Mouse (Mus musculus) spleen, postnatal 4 days (tissue): ENCODE results near the gene Slc18b1.
"Not testable (repeated sequence)": the region's sequence is repeated elsewhere in the genome, so short reads cannot be mapped to it uniquely, and the experiment has no call there.

Source experiments
- DNase-seq, 2 experiments: peaks; one replicate each; pipeline ENCODE4 v3.0.0; 2022; ENCODE audit warnings: low spot score in 2 of 2

Gene Slc18b1

DNA sequence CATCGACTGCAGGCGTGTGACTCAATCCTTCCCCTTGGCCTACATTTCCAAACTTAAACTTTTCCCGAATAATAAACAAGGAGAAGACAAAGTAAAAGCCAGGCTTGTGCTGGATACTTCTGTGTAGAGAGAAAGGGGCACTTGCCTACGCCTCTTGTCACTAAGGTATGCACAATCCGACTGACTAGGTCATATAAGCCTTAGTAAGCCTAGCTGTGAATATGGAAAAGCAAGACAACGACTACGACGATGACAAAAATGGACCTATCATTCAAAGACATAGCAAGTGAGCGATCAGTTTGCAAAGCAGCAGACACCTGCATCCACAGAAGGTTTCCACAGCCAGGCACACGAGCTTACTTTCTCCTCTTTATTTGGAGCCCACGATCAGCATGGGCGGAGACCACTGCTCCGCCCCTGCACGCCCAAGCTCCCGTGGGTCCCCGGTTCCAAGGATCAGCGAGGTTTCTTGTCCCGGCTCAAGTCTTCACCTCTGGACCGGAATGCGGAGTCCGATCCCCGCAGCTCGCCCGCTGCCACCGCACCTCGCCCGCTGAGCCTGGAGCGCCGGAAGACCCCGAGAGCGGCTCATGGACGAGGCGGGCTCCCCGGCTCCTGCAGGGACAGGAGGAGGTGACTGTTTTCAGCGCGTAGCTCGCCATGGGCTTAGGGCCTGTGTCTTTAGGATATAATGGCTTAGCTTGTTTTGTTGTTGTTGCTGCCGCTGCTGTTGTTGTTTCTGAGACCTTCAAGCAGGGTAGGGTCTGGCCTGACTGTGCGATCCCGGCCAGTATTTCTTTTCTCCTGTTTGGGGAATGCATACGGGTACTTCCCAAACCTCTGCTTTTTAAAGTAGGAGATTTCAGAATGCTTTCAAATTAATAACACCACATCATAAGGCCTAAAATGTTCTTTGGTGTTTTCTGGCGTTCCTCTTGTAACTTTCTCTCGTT is at the start of gene Slc18b1:
Gene Slc18b1, plus strand, starts transcription at position 436 of the 953 bp plus-strand sequence.
- DNase-seq: peak; percentile 14 to 62

DNA sequence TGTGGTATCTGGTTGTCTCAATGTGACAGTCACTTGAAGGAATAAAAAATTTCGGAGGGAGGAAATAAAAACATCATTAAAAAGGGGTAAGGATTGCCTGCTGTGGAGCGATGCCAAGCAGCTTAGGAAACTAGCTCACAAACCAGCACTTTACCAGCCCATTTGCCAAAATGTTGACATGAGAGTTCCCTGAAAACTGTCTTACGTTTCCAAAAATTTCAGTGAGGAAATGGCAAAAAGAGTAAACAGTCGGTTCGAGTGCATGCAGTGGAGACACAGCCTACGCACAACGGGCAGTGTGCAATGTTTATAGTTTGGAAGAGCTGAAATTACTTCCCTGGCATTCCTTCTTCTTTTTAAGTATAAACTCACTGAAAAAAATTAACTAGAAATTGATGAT is 42.6 kb upstream of the Slc18b1 start:
- DNase-seq: no peak

DNA sequence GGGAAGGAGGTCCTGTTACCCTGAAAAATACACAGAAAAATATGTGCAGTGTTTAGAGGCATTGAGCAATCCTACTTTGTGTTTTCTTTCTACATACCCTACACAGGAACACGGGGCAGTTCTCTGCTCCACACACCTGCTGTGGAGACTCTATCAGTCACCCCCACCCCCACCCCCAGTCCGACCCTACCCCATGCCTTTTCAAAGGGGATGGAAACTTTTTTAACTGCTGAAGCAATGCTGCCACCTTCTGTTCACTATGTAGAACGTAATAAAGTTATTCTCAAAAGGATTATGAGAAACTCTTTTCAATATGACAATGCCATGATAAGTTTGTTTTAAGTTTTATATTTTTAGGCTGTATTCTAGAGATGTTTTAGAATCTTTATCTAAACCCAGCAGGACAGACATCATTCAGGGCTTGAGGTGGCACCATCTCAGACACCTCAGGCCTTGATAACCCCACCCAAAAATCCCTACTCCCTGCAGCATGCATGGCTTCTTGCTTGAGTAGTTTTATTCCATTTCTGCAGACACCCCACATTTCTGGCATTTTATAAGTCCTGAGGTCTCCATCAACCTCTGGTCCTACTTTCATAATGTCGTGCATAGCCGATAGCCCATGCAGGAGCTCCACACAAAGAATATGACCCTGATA is 19.4 kb upstream of the Slc18b1 start:
- no peak for DNase-seq

DNA sequence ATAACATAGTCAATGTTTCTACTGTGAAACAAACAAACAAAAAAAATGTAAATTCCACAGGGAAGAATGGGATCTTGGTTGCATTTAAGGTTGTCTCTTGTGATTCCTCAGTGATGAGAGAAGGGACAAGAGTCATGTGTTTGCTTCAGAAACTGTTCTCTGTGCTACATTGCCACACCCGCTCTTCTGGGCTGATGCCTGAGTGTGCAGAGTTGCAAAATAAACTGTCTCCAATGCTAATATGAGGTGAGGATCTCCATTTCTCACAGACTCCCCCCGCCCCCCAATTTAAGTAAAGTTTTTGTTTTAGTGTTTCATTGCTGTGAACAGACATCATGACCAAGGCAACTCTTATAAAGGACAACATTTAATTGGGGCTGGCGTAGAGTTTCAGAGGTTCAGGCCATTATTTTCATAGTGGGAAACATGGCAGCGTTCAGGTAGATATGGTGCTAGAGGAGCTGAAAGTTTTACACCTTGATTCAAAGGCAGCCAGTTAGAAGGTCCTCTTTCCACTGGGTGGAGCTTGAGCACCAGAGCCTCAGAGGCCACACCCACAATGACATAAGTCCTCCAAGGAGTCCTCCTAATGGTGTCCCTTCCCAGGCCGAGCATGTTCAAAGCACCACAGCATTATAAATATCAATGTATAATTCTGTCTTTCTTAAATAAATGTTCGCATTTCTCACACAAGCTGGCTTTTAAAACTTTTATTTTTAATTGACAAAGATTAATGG is 16.1 kb upstream of the Slc18b1 start:
- no peak for DNase-seq

DNA sequence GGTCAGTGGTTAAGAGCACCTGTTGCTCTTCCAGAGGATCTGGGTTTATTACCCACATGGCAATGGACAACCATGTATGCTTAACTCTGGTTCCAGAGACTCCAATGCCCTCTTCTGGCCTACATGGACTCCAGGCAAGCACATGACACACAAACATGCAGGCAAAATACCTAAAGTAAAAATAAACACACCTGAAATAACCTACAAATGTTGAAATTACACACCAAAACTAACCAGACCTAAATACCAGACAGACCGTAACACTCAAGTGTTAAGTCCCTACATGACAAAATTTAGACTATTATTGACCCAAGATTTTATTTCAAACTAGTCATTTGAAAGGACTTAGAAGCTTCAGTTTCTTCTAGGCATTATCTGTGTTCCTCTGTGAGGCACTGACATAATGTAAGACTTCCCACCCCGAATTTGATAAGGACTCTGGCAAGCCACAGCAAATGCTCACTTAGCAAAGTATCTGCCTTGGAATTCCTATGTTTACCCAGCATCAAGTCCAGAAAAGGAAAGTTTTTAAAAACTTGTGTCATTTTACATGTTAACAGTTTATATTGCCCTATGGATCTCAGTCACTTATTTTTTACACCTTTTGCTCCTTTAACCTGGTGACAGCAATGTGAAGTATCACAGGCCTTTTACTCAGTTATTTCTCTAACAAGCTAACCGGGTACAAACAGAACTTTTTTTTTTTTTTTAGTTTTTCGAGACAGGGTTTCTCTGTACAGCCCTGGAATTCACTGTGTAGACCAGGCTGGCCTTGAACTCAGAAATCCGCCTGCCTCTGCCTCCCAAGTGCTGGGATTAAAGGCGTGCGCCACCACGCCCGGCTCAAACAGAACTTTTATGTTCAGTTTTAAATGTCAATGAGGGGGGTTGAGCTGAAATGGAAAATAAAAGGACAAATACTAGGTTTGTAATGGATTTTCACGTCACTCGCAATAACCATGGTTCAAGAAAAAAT is 14.7 kb upstream of the Slc18b1 start:
- no peak for DNase-seq

DNA sequence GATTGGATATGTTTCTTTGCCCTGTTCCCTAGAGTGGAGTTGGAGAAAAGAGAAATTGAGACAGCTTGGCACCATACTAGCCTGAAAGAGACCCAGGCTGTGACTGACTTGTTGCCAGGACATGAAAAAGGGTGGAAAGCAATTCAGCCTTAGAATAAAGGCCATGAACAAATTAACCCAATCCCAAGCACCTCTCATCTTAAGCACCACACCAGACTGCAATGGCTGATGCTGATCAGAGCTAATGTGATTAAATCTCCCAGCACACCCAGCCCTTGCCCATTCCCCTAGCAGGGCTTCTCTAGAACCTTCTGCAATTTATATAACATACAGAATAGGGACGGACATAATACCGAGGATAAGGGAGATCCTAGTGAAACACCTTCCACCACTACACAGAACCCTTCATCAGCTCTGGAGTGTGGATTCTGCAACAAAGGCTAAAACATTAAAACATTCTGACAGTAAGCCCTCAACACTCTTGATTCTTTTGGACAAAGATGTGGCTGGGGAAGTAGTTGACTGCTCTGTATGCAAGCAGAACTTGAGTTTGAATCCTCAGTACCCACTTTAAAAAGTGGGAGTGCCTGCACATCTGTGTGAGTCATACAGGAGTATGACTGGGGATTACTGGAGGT is 13.8 kb upstream of the Slc18b1 start:
- DNase-seq: no peak

DNA sequence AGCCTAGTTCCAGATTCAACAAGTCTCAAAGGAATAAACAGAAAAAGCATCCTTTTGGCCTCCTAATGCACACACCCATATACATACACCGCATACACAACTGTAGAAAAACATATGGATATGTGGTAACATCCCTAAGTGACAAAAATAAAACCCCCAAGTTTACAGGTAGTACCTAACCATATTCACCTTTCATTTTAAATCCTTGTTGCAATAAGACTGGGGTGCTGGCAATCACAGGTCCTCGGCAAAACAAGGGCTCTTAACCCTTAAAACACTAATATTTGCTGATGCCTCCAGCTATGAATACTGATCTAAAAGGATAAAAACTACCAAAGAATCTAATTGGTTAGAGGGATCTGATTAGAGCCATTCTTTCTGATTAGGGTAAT is 13.3 kb upstream of the Slc18b1 start:
- no peak for DNase-seq

DNA sequence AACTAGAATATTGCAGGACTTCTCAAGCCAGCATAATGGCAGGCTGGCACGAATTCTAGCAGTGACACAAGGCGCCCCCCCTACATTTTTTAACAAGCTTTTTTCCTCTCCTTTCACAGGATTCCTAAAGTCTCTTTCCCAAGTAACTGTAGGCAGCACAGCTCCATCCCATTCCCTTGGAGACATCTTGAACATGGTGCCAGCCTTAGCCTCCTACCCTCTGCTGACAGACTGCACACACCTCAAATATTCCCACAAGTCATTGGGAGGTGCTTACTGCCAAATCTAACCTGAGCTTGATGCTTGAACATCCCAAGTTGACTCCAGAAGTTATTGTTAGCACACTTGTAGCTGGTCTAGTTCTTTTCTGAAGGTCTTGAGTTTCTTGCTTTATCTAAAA is 12.7 kb upstream of the Slc18b1 start:
- DNase-seq: no peak

DNA sequence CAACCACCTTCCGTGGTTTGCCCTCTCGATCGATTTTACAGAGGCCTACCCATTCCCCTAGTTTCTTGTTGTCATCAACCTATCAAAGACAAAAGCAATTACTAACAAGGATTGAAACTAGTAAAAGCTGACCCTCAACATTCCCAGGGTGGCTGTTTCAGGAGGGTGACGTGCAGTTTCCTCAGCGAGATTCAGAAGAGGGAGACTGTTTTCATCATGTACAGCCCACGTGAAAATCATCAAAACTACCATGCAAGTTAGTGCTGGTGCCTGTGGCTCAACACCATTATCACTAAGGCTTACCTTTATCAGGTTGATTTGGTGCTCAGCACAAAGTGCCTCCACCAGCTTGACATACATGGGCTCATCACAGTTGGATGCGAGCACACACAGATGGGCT is 11.2 kb upstream of the Slc18b1 start:
- not testable (repeated sequence) for DNase-seq

DNA sequence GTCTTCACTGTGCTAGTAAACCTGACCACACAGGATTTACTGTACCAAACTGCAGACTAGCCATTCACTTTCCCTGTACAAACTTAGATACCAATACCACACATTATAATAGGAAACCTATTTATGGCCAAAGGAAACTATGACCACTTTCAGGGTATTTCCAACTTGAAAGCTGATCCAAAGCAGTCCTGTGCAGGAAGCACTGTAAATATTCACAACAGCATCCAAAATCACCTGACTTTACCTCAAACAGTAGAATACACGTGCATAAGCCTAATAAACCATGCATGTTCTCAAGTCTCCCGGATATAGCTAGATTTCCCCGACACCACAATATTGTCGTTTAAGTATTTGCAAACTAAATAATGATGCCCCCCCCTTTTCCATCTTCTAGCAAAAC is 10.7 kb upstream of the Slc18b1 start:
- DNase-seq: no peak

DNA sequence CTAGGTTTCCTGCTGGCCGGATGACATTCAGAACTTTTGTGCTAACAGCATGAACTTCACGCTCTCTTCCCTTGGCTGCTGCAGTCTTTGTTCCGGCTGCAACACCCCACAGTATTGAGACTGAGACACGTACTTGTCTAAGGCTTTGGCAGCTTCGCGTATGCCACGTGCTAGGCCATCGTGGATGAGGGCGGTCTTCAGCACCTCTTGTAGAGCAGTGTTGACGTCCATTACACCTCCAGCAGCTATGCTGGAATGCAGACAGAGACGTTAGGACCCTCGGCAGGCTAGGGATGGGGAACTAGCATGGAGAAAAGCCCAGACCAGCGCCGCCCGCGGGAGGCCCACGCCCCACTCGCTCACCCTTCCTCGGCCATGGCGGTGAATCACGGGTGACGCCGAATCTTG is 10.2 kb upstream of the Slc18b1 start:
- DNase-seq: not testable (repeated sequence)

DNA sequence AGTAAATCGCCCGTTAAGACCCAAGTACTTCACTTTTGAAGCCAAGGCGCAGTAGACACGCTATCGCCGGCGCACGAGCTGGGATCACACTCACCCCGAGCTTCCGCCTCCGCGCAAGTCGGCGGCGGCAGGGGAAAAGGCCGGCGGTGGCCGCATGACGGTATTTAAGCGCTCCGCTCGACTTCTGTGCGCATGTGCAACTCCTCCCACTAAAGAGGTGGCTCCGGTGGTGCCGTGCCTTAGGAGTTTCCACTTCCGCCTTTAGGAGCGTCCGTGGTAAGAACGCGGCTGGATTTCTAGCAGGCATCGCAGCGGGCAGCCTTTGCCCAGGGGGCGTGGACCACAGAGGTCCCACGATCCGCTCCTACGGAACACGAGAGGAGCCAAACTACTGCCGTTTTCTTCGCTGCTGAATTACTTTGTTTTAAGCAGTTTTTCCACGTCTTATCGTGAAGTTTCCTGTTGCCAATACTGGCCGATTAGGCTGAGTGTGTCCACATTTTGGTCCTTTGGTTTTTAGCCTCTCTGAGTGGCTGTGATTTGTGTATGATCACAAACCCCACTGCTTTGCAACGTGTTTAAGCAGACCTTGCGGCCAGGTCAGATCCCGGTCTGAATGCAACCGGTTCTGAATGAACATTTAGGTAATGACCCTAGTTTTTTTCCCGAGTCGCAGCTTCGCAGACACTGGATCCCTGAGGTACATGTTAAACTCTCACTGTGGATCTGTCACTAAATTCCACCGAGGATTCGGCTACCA is 9.5 kb upstream of the Slc18b1 start, which contains the start of gene Rps12:
Gene Rps12, minus strand, starts transcription at position 214 of the 760 bp plus-strand sequence.
- DNase-seq: peak; percentile 100

DNA sequence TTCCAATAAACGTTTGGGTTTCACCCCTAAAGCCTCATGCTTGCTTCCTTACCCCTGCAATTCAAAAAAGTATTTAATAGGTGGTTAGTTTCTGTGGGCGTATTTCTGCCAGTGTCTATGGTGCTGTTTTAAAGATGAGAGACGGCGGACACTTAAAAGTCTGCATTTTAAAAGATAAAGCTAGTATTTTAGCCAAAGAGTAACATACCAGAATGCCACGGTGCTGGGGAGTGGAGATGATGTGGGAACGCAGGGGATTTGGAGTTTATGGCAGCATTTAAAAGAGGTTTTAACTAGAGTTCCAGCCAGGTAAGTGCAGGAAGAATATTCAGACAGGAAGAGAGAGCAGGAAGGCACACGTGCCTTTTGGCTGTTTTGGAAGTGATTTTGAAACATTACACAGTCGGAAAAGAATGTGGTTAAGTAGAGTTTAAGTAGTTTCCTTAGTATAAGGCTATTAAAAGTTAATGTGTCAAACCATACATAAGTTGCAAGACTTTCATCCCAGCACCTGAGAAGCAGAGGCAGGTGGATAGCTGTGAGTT is 8.7 kb upstream of the Slc18b1 start:
- DNase-seq: no peak

DNA sequence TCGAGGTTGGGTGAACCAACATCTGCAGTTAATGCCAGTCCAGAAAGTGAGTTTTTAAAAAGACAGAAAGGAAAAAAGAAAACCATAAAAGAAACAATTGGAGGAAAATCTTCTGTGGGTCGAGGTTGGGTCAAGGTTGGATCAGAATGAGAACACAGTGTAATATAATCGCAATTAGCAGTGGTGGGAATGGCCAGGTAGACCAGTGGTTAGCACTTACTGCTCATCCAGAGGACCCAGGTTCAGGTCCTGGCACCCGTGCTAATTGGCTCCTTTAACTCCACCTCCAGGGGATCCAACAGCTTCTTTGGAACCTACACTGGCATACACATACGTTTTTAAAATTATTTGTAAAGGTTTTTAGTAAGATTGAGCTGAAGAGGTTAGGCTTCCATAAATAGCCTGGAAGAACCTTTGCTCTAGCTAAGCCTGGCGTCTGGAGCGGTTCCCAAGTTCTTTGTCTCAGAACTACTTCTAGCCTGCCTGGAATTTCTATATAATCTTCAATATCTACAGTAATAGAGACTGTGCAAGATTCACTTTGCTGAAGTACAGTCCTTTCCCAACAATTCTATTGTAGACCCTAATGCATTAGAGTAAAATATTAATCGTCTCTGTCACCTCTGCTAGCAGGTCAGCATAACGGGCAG is 790 bp upstream of the Slc18b1 start:
- no peak for DNase-seq

DNA sequence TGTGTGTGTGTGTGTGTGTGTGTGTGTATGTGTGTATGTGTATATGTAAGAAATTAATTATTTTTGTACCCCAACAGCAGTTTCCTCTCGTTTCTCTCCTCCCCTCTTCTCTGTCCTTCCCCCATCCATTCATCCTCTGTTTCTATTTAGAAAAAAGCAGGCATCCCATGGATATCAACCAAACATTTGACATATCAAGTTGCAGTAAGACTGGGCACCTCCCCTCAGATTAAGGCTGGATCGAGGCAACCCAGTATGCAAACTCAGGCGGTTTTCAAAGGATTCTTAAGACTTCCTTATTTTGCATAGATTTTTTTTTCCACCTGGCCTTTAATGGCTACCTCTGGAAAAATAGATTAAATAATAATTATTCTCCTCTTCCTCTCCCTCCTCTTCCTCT is 820 bp downstream of the Slc18b1 start:
- no peak for DNase-seq

DNA sequence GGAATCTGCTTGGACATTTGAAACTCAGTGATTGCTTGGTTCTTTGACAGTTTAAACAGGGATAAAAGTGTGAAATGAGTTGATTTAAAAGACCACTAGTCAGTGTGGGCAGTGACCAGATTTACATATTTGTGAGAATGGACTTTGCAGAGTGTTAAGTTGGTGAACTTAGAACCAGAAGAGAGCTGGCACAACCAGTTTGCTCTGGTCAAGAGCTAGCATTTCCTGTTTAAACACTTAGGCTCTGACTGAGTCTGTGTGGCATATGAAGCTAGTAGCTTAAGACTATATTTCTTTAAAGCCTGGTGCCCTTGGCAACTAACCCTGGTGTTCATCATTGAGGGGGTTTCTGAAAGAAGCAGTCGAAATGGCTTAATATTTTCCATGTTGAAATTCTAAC is 1.4 kb downstream of the Slc18b1 start:
- DNase-seq: no peak

DNA sequence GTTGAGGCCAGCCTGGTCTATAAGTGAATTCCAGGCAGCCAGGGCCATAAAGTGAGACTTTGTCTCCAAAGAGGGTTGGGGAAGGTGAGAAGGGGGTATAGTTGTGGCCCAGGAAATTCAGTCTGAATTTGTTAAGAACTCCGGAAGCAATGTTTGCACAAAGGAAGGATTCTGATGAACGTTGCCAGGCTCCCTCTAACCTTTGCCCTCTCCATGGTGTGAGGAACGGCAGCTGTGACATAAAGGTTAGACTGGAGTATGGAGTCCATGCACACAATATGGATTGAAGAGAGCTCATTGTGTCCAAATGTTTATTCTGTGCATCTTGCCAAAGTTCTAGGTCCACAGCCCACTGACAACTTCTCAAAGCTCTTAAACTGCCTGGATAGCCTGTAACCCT is 3.1 kb downstream of the Slc18b1 start:
- DNase-seq: no peak

DNA sequence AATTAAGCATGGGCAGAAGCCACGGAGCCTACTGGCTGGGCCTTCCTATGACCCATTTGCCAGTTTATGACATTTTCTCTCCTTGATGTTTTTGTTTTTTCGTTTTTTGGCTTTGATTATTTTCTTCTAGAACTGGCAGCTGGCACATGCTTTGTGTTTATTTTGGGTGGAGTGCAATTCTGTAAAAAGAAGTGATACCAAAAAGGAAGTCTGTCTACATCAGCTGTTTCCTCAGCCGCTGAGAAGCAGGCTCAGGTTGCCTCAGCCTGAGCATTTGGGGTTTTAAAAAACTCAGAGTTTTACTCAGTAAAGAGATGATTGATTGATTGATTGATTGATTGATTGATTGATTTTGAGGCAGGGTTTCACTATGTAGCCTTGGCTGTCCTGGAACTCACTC is 6.1 kb downstream of the Slc18b1 start:
- no peak for DNase-seq

DNA sequence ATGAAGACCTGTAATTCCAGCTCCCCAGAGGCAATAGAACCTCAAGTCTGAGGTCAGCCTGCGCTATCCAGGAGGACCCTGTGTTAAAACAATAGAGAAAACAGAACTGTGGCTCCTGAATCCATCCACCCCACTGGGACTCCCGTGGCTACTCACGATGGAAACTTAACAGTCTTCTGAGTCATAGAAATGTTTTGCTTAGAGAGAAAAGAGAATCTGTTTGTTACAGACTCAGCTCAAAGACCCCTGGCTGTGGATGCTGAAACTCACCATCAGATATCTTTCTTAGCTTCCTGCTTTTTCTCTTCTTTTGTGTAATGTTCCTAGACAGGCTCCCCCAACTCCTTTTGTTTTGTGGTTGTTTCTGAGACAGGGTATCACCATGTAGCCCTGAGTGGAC is 7.9 kb downstream of the Slc18b1 start:
- no peak for DNase-seq
